Mouse (Mus musculus): ENCODE measurements around the gene Baiap2l1. TPM values are rescaled to one million over a fixed set of nuclear protein-coding genes. Genes with fewer than 3 reads are reported as not detected.
A peak's percentile ranks its signal among the peaks of the same experiment; 100 is the strongest.

The Baiap2l1 gene
- total and polyA plus RNA-seq, 2 experiments from 2014 or later: 0.63 to 1.9 TPM

DNA sequence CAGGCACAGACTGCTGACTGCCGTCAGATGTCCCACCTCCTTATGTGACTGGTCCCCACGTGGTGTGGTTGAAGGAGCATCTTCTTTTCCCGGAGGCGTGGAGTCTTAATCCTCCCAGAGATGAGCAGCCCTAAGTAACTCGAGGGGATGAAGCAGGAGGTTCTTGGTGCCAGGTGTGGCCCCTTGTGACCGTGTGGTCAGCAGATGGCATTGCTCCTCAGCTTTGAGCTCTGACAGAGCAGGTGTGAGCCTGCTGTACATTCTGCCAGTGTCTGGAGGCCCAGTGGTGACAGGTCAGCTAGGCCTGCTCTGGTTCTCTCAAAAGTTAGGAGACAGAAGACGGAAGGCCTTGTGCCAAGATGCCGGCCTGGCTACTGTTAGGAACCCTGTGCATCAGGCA is 97.4 kb downstream of the Baiap2l1 start:
- no peak for ATAC-seq

DNA sequence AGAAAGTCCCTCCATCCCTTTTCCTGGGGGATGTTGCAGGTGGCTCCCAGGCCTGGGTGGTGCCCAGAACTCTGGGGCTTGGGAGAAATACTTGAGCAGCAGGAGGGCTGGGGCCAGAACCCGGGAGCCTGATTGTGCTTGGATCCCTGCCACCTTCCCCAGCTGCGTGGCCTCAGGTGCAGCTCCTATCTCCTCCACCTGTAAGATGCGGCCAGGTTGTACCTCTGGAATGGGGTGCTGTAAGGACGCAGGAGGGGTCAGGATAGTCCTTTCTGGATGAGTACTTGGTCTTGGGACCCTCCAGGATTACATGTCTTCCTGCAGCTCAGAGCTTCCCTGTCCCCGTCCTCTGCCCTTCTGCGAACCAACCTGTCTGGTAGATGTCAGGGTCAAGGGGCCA is 98.7 kb downstream of the Baiap2l1 start:
- no peak overlapping the region for H3K4me3 ChIP-seq (ENCODE audit: low read length)
- peaks cover 32% of the 10 kb centered on the region for H3K4me1 ChIP-seq (ENCODE audit: insufficient read depth, low read length)
- H3K4me2 ChIP-seq (ENCODE audit: low read depth, low read length): no peak overlapping the region
- TF ChIP-seq CTCF (IDR thresholded peaks at IDR 0.05; ENCODE audit: low read depth): no peak
- no peak overlapping the region for H3K9ac ChIP-seq (replicated peaks; ENCODE audit: low read length)
- peaks cover 4% of the 10 kb centered on the region; the same call in 1 of the 2 replicates for H3K36me3 ChIP-seq (ENCODE audit: insufficient read depth, low read length)
- no peaks in the 10 kb centered on the region for H3K9me3 ChIP-seq (ENCODE audit: low read length)
- H3K27ac ChIP-seq: no peak overlapping the region
- H3K27me3 ChIP-seq (ENCODE audit: insufficient read depth, low read length): no peaks in the 10 kb centered on the region
- no peak for DNase-seq (ENCODE audit: low spot score)
- no peak for ATAC-seq
- 72% methylated on average over 6 of the region's 6 CpGs for WGBS

More for the DNA sequence above, 97.4 kb downstream of the Baiap2l1 start:
- 81% methylated on average over 8 of the region's 8 CpGs for WGBS
- Histone ChIP-seq H3K9me3 (ENCODE audit: low read length) (no peaks in the 10 kb centered on the region), H3K4me1 (ENCODE audit: insufficient read depth, low read length) (peaks cover 27% of the 10 kb centered on the region), H3K9ac (replicated peaks; ENCODE audit: low read length) (no peak overlapping the region), H3K27me3 (ENCODE audit: insufficient read depth, low read length) (no peaks in the 10 kb centered on the region), H3K4me2 (ENCODE audit: low read depth, low read length) (no peak overlapping the region), H3K27ac (no peak overlapping the region), H3K4me3 (ENCODE audit: low read length) (no peak overlapping the region), H3K36me3 (ENCODE audit: insufficient read depth, low read length) (peaks cover 12% of the 10 kb centered on the region; the same call in 1 of the 2 replicates)
- TF ChIP-seq CTCF (IDR thresholded peaks at IDR 0.05; ENCODE audit: low read depth): no peak
- no peak for DNase-seq (ENCODE audit: low spot score)

DNA sequence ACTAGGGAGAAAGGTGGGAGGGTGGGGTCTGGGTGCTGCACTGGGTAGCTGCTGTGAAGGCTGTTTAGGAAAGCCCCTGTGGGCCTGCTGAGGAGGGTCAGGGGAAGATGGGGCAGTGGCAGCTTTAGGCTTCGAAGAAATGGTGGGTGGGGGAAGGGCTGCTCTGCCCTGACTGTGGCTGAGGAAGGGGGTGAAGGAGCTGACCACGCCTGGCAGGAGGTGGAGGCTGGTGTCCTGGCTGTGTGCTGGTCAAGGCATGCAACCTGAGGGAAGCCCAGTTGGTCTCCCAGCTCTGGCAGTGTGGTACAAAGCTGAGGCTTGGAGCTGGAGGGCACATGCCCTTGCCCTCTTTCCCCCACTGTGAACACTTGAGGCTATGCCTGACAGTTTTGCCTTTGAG is 99.2 kb downstream of the Baiap2l1 start:
- 24% methylated on average over 2 of the region's 2 CpGs for WGBS
- Histone ChIP-seq H3K9ac (replicated peaks; ENCODE audit: low read length) (0 out of 2 replicates have a peak overlapping the region, but pooled peaks have one; percentile 21), H3K4me1 (ENCODE audit: insufficient read depth, low read length) (peaks cover 32% of the 10 kb centered on the region), H3K27me3 (ENCODE audit: insufficient read depth, low read length) (no peaks in the 10 kb centered on the region), H3K4me2 (ENCODE audit: low read depth, low read length) (peak overlapping the region; percentile 73), H3K9me3 (ENCODE audit: low read length) (no peaks in the 10 kb centered on the region), H3K4me3 (ENCODE audit: low read length) (peak overlapping the region; percentile 11; the same call in 1 of the 2 replicates), H3K27ac (no peak overlapping the region), H3K36me3 (ENCODE audit: insufficient read depth, low read length) (peaks cover 4% of the 10 kb centered on the region; the same call in 1 of the 2 replicates)
- TF ChIP-seq CTCF (IDR thresholded peaks at IDR 0.05; ENCODE audit: low read depth): no peak
- ATAC-seq (no peak), DNase-seq (ENCODE audit: low spot score) (no peak)

GRCm38 (mm10) chr5:144258131-144258611 is 99.7 kb downstream of the Baiap2l1 start:
- ATAC-seq (no peak), DNase-seq (ENCODE audit: low spot score) (no peak)
- Histone ChIP-seq H3K9ac (replicated peaks; ENCODE audit: low read length) (0 out of 2 replicates have a peak overlapping the region, but pooled peaks have one; percentile 21), H3K27me3 (ENCODE audit: insufficient read depth, low read length) (no peaks in the 10 kb centered on the region), H3K4me2 (ENCODE audit: low read depth, low read length) (peak overlapping the region; percentile 73), H3K9me3 (ENCODE audit: low read length) (no peaks in the 10 kb centered on the region), H3K4me3 (ENCODE audit: low read length) (peak overlapping the region; percentile 11), H3K36me3 (ENCODE audit: insufficient read depth, low read length) (peaks cover 4% of the 10 kb centered on the region; the same call in 1 of the 2 replicates), H3K4me1 (ENCODE audit: insufficient read depth, low read length) (peaks cover 32% of the 10 kb centered on the region), H3K27ac (no peak overlapping the region)
- no peak for TF ChIP-seq CTCF (IDR thresholded peaks at IDR 0.05; ENCODE audit: low read depth)
- WGBS: 33% methylated on average over 14 of the region's 14 CpGs

GRCm38 (mm10) chr5:144257451-144258110 is 100.3 kb downstream of the Baiap2l1 start:
- Histone ChIP-seq H3K27ac (no peak overlapping the region), H3K4me1 (ENCODE audit: insufficient read depth, low read length) (peaks cover 32% of the 10 kb centered on the region), H3K27me3 (ENCODE audit: insufficient read depth, low read length) (no peaks in the 10 kb centered on the region), H3K9me3 (ENCODE audit: low read length) (no peaks in the 10 kb centered on the region), H3K36me3 (ENCODE audit: insufficient read depth, low read length) (peaks cover 4% of the 10 kb centered on the region; the same call in 1 of the 2 replicates), H3K4me3 (ENCODE audit: low read length) (peak overlapping the region; percentile 11), H3K4me2 (ENCODE audit: low read depth, low read length) (peak overlapping the region; percentile 73), H3K9ac (replicated peaks; ENCODE audit: low read length) (0 out of 2 replicates have a peak overlapping the region, but pooled peaks have one; percentile 96)
- 75% methylated on average over 3 of the region's 3 CpGs for WGBS
- peak; percentile 33; the same call in 1 of the 2 replicates for TF ChIP-seq CTCF (IDR thresholded peaks at IDR 0.05; ENCODE audit: low read depth)
- no peak for ATAC-seq
- DNase-seq (ENCODE audit: low spot score): no peak

- TF ChIP-seq CTCF (IDR thresholded peaks at IDR 0.05; ENCODE audit: low read depth): no peak
- no peaks in the 10 kb centered on the region for H3K9me3 ChIP-seq (ENCODE audit: low read length)
- no peak for ATAC-seq
- 0 out of 2 replicates have a peak overlapping the region, but pooled peaks have one; percentile 88 for H3K27ac ChIP-seq
- H3K9ac ChIP-seq (replicated peaks; ENCODE audit: low read length): peak overlapping the region; percentile 96; the same call in 1 of the 2 replicates
- DNase-seq (ENCODE audit: low spot score): no peak
- 40% methylated on average over 1 of the region's 1 CpGs for WGBS
- H3K27me3 ChIP-seq (ENCODE audit: insufficient read depth, low read length): no peaks in the 10 kb centered on the region
- peaks cover 32% of the 10 kb centered on the region for H3K4me1 ChIP-seq (ENCODE audit: insufficient read depth, low read length)
- H3K36me3 ChIP-seq (ENCODE audit: insufficient read depth, low read length): peaks cover 4% of the 10 kb centered on the region; the same call in 1 of the 2 replicates
- H3K4me3 ChIP-seq (ENCODE audit: low read length): peak overlapping the region; percentile 97
- H3K4me2 ChIP-seq (ENCODE audit: low read depth, low read length): peak overlapping the region; percentile 73
These were observed 101.0 kb downstream of the Baiap2l1 start for GRCm38 (mm10) chr5:144256888-144257287.

DNA sequence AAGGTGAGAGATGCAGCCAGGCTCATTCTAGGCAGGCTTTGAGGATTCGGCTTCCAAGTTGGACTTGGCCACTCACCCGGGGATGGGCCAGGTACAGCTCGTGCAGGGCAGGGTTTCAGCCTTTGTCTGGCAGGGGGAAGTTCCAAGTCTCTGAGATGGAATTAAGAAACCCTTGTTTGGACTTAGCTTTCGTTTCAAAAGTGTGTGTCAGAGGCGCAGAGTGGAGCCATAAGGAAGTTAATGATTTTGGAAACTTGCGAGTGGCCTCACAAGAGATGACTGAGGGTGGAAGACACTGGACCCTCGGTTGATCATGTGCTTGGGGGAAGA is 101.4 kb downstream of the Baiap2l1 start:
- H3K4me1 ChIP-seq (ENCODE audit: insufficient read depth, low read length): peaks cover 32% of the 10 kb centered on the region

More for the DNA sequence above, 101.4 kb downstream of the Baiap2l1 start:
- Histone ChIP-seq H3K27ac (peak overlapping the region; percentile 88), H3K9me3 (ENCODE audit: low read length) (no peaks in the 10 kb centered on the region), H3K4me2 (ENCODE audit: low read depth, low read length) (peak overlapping the region; percentile 73), H3K27me3 (ENCODE audit: insufficient read depth, low read length) (no peaks in the 10 kb centered on the region), H3K36me3 (ENCODE audit: insufficient read depth, low read length) (peaks cover 4% of the 10 kb centered on the region; the same call in 1 of the 2 replicates), H3K4me3 (ENCODE audit: low read length) (peak overlapping the region; percentile 97), H3K9ac (replicated peaks; ENCODE audit: low read length) (peak overlapping the region; percentile 96)
- TF ChIP-seq CTCF (IDR thresholded peaks at IDR 0.05; ENCODE audit: low read depth): no peak
- no peak for DNase-seq (ENCODE audit: low spot score)
- WGBS: 9% methylated on average over 7 of the region's 7 CpGs
- ATAC-seq: no peak
